Mouse (Mus musculus) induced T-regulatory cell, adult 2 months (primary cell): Measurements from ENCODE around the gene Tns4.

Experiments
- DNase-seq: peaks from one replicate; pipeline ENCODE4 v3.0.0-alpha.2; 2012; ENCODE audit warnings: low read depth

Tns4 gene

GRCm38 (mm10) chr11:99089077-99089601, at the start of gene Tns4:
Gene Tns4, minus strand, starts transcription at chr11:99089306.
- DNase-seq = no peak

- DNase-seq = no peak
Measured at GRCm38 (mm10) chr11:99137385-99137784, 48.3 kb upstream of the Tns4 start.

GRCm38 (mm10) chr11:99136961-99137360, 47.9 kb upstream of the Tns4 start:
- no peak for DNase-seq

- peak; percentile 62 for DNase-seq
Measured at GRCm38 (mm10) chr11:99136361-99136760, 47.3 kb upstream of the Tns4 start.

- DNase-seq = no peak
Measured at GRCm38 (mm10) chr11:99135047-99135440, 45.9 kb upstream of the Tns4 start.

GRCm38 (mm10) chr11:99134266-99135046, 45.4 kb upstream of the Tns4 start:
- DNase-seq = no peak

GRCm38 (mm10) chr11:99133285-99133897, 44.3 kb upstream of the Tns4 start:
- DNase-seq = peak; percentile 40

- peak; percentile 83 for DNase-seq
Measured at GRCm38 (mm10) chr11:99132091-99132730, 43.1 kb upstream of the Tns4 start.

GRCm38 (mm10) chr11:99131463-99131840, 42.3 kb upstream of the Tns4 start:
- DNase-seq = peak; percentile 68

- peak; percentile 73 for DNase-seq
Measured at GRCm38 (mm10) chr11:99130736-99131462, 41.8 kb upstream of the Tns4 start.

GRCm38 (mm10) chr11:99129287-99129686, 40.2 kb upstream of the Tns4 start:
- no peak for DNase-seq

GRCm38 (mm10) chr11:99127785-99128682, 38.9 kb upstream of the Tns4 start:
- no peak for DNase-seq

- DNase-seq = no peak
Measured at GRCm38 (mm10) chr11:99126482-99127253, 37.6 kb upstream of the Tns4 start.

GRCm38 (mm10) chr11:99124635-99125029, 35.5 kb upstream of the Tns4 start:
- no peak for DNase-seq

GRCm38 (mm10) chr11:99123977-99124634, 35.0 kb upstream of the Tns4 start:
- DNase-seq = peak; percentile 91

GRCm38 (mm10) chr11:99122703-99123102, 33.6 kb upstream of the Tns4 start:
- DNase-seq = no peak

- no peak for DNase-seq
Measured at GRCm38 (mm10) chr11:99121218-99121631, 32.1 kb upstream of the Tns4 start.

GRCm38 (mm10) chr11:99120524-99121217, 31.6 kb upstream of the Tns4 start:
- no peak for DNase-seq

- no peak for DNase-seq
Measured at GRCm38 (mm10) chr11:99118963-99119362, 29.9 kb upstream of the Tns4 start.
